Mouse (Mus musculus): ENCODE measurements around the gene Ppp3ca.

- no peak for TF ChIP-seq ZMIZ1 (IDR thresholded peaks at IDR 0.05; ENCODE audit: low read depth, low read length)
- no peak for TF ChIP-seq CTCF (IDR thresholded peaks at IDR 0.05 in 2 of 3, conservative IDR thresholded peaks at IDR 0.05 in 1 of 3; ENCODE audit: control insufficient read depth in 1 of 3, insufficient read depth in 1 of 3, low read depth in 2 of 3, low read length in 3 of 3, poor library complexity in 1 of 3, severe bottlenecking in 1 of 3)
- TF ChIP-seq MYB (IDR thresholded peaks at IDR 0.05; ENCODE audit: low read depth, low read length) = no peak
Observed at GRCm38 (mm10) chr3:136761979-136762341, 92.0 kb downstream of the Ppp3ca start.

All from MEL (cell line).